22 mouse cellular contexts compared by ENCODE assay signal in genomic region chr3:121902246-121902645, GRCm38 (mm10). TPM values are rescaled to one million over a fixed set of nuclear protein-coding genes. Genes with fewer than 3 reads are reported as not detected.
DNase-seq lines count a peak whose midpoint lies in the region; ATAC-seq and TF ChIP-seq lines count a peak whose summit lies in the region.
"Had no signal": no experiment of that assay in that cellular context is flagged by ENCODE, and none has a peak within 500 bp of the region (broad histone marks: within the 10 kb centered on the region; RNA-seq: fewer than 3 reads in every experiment).

No protein-coding gene starts in this region.

- no peak for ATAC-seq in heart, postnatal 0 days (ENCODE audit: insufficient read depth, low read depth)
- ATAC-seq in liver, postnatal 0 days, result no peak
- no peak for ATAC-seq in liver, embryonic 12.5 days
- ATAC-seq: forebrain, embryonic 15.5 days had no signal

- no peaks in the 10 kb centered on the region for H3K4me1 ChIP-seq in heart, postnatal 0 days (ENCODE audit: control insufficient read depth, insufficient read depth)
- H3K4me1 ChIP-seq in liver, postnatal 0 days (ENCODE audit: insufficient read depth), result peaks cover 7% of the 10 kb centered on the region
- H3K4me1 ChIP-seq in liver, embryonic 12.5 days, result 0 out of 2 replicates have a peak, but pooled peaks cover 4% of the 10 kb centered on the region
- H3K4me1 ChIP-seq in brown adipose tissue, adult 24 weeks (ENCODE audit: control insufficient read depth, insufficient read depth, insufficient read length, low read length), result peaks cover 34% of the 10 kb centered on the region
- peaks cover 28% of the 10 kb centered on the region for H3K4me1 ChIP-seq in limb, embryonic 10.5 days
- H3K4me1 ChIP-seq: forebrain, embryonic 15.5 days; midbrain, embryonic 10.5 days had no signal

- H3K27me3 ChIP-seq in heart, postnatal 0 days (ENCODE audit: control insufficient read depth, insufficient read depth, low read length), result no peaks in the 10 kb centered on the region
- H3K27me3 ChIP-seq in liver, postnatal 0 days (ENCODE audit: insufficient read depth, low read length), result no peaks in the 10 kb centered on the region
- H3K27me3 ChIP-seq in liver, embryonic 12.5 days (replicated peaks), result peaks cover 12% of the 10 kb centered on the region; the same call in 1 of the 2 replicates
- H3K27me3 ChIP-seq in limb, embryonic 10.5 days (ENCODE audit: low read depth, poor library complexity, severe bottlenecking), result no peaks in the 10 kb centered on the region
- H3K27me3 ChIP-seq: forebrain, embryonic 15.5 days; liver, embryonic 13.5 days; stomach, embryonic 15.5 days had no signal

- no peaks in the 10 kb centered on the region for H3K36me3 ChIP-seq in heart, postnatal 0 days (replicated peaks; ENCODE audit: control insufficient read depth, insufficient read depth, low read length)
- no peaks in the 10 kb centered on the region for H3K36me3 ChIP-seq in liver, postnatal 0 days (replicated peaks; ENCODE audit: insufficient read depth, low read length)
- H3K36me3 ChIP-seq in liver, embryonic 12.5 days, result no peaks in the 10 kb centered on the region
- no peaks in the 10 kb centered on the region for H3K36me3 ChIP-seq in limb, embryonic 10.5 days
- H3K36me3 ChIP-seq: forebrain, embryonic 15.5 days; liver, embryonic 13.5 days; midbrain, embryonic 10.5 days; stomach, embryonic 15.5 days had no signal

- no peak overlapping the region for H3K27ac ChIP-seq in heart, postnatal 0 days (ENCODE audit: low read depth)
- H3K27ac ChIP-seq in liver, postnatal 0 days (ENCODE audit: low read depth), result peak overlapping the region; percentile 72; the same call in 1 of the 2 replicates
- no peak overlapping the region for H3K27ac ChIP-seq in liver, embryonic 12.5 days
- peak overlapping the region; percentile 85 for H3K27ac ChIP-seq in brown adipose tissue, adult 24 weeks (replicated peaks; ENCODE audit: low read depth, low read length)
- H3K27ac ChIP-seq in limb, embryonic 10.5 days, result 0 out of 2 replicates have a peak overlapping the region, but pooled peaks have one; percentile 7
- H3K27ac ChIP-seq: forebrain, embryonic 15.5 days; hindbrain, embryonic 14.5 days; liver, embryonic 13.5 days; midbrain, embryonic 10.5 days; stomach, embryonic 15.5 days had no signal

- no peak overlapping the region for H3K4me2 ChIP-seq in heart, postnatal 0 days (ENCODE audit: low read depth, low read length)
- H3K4me2 ChIP-seq in liver, postnatal 0 days (ENCODE audit: low read depth, low read length), result no peak overlapping the region; the same call in 1 of the 2 replicates
- no peak overlapping the region for H3K4me2 ChIP-seq in liver, embryonic 12.5 days
- H3K4me2 ChIP-seq: forebrain, embryonic 15.5 days; hindbrain, embryonic 14.5 days; liver, embryonic 13.5 days; stomach, embryonic 15.5 days had no signal

- no peak overlapping the region for H3K9ac ChIP-seq in heart, postnatal 0 days (replicated peaks; ENCODE audit: low read depth, low read length)
- H3K9ac ChIP-seq in liver, postnatal 0 days (replicated peaks), result no peak overlapping the region
- no peak overlapping the region for H3K9ac ChIP-seq in liver, embryonic 12.5 days
- H3K9ac ChIP-seq: forebrain, embryonic 15.5 days; hindbrain, embryonic 14.5 days; liver, embryonic 13.5 days; stomach, embryonic 15.5 days had no signal

- WGBS in heart, postnatal 0 days, result 90% methylated on average over 15 of the region's 15 CpGs
- WGBS in liver, postnatal 0 days (ENCODE audit: insufficient replicate concordance), result 84% methylated on average over 15 of the region's 15 CpGs
- 90% methylated on average over 15 of the region's 15 CpGs for WGBS in liver, embryonic 12.5 days (ENCODE audit: insufficient replicate concordance)
- WGBS in limb, embryonic 10.5 days, result 91% methylated on average over 15 of the region's 15 CpGs

- TF ChIP-seq EP300 in heart, postnatal 0 days (IDR thresholded peaks at IDR 0.05; ENCODE audit: low read depth), result no peak
- TF ChIP-seq EP300 in liver, postnatal 0 days (IDR thresholded peaks at IDR 0.05; ENCODE audit: low read depth), result no peak

- intact Hi-C loops in heart, postnatal 25 days (cut with DNase I), result no loop called here

- peak; percentile 5 for DNase-seq in heart, postnatal 0 days (ENCODE audit: low spot score)
- DNase-seq in heart, postnatal 25 days (ENCODE audit: low spot score), result no peak
- peak; percentile 22 for DNase-seq in liver, postnatal 0 days
- no peak for DNase-seq in limb, embryonic 10.5 days (ENCODE audit: low spot score)
- no peak for DNase-seq in T-cell, adult 2 months (ENCODE audit: low spot score)
- DNase-seq: adrenal gland, postnatal 25 days; B cell, adult 2 months; cerebellum, adult 11-12 months; cerebellum, postnatal 14 days; gastrocnemius, postnatal 25 days; heart, postnatal 10 days; layer of hippocampus, postnatal 36 days; liver, embryonic 13.5 days; lung, postnatal 4 days; thymus, adult 18-20 months; thymus, postnatal 4 days had no signal

- TF ChIP-seq CTCF in heart, postnatal 0 days (IDR thresholded peaks at IDR 0.05; ENCODE audit: low read depth), result no peak
- no peak for TF ChIP-seq CTCF in liver, postnatal 0 days (IDR thresholded peaks at IDR 0.05; ENCODE audit: low read depth)

- H3K4me3 ChIP-seq in heart, postnatal 0 days (ENCODE audit: low read depth, low read length), result no peak overlapping the region
- H3K4me3 ChIP-seq in liver, postnatal 0 days (ENCODE audit: low read depth, low read length), result no peak overlapping the region
- H3K4me3 ChIP-seq in liver, embryonic 12.5 days, result no peak overlapping the region
- H3K4me3 ChIP-seq in brown adipose tissue, adult 24 weeks (ENCODE audit: insufficient read depth, low read depth, low read length), result peak overlapping the region; percentile 2; the same call in 1 of the 2 replicates
- H3K4me3 ChIP-seq in limb, embryonic 10.5 days, result no peak overlapping the region
- H3K4me3 ChIP-seq: forebrain, embryonic 15.5 days; liver, embryonic 13.5 days; midbrain, embryonic 10.5 days; stomach, embryonic 15.5 days had no signal

- H3K9me3 ChIP-seq in heart, postnatal 0 days (replicated peaks; ENCODE audit: control insufficient read depth, low read length), result no peaks in the 10 kb centered on the region
- H3K9me3 ChIP-seq in liver, postnatal 0 days (ENCODE audit: low read length), result no peaks in the 10 kb centered on the region
- H3K9me3 ChIP-seq in liver, embryonic 12.5 days (replicated peaks), result no peaks in the 10 kb centered on the region
- no peaks in the 10 kb centered on the region for H3K9me3 ChIP-seq in limb, embryonic 10.5 days (replicated peaks)
- H3K9me3 ChIP-seq: forebrain, embryonic 15.5 days; liver, embryonic 13.5 days; midbrain, embryonic 10.5 days; stomach, embryonic 15.5 days had no signal

RNA-seq across cellular contexts. Expression of gene Arhgap29, which starts 50.1 kb away (rescaled TPM):
- total RNA-seq in heart, postnatal 0 days (2014; rRNA removed; ENCODE audit: low replicate concordance), result 79.4 and 80.9 TPM in 2 replicates
- 28.5 and 29.5 TPM in 2 replicates for polyA plus RNA-seq in heart, postnatal 0 days (2015; fragmentation: Nextera tagmentation; extraction: Ambion mirVana)
- 10 to 100 TPM; 50.0 to 53.1 TPM for total RNA-seq in heart, postnatal 25 days (2021)
- polyA plus RNA-seq in liver, postnatal 0 days (2015; fragmentation: Nextera tagmentation; extraction: Ambion mirVana), result 7.3 and 10.4 TPM in 2 replicates
- 11.2 and 12.7 TPM in 2 replicates for polyA plus RNA-seq in liver, embryonic 12.5 days (2016; fragmentation: Nextera tagmentation; extraction: Ambion mirVana)
- 73.7 and 81.7 TPM in 2 replicates for polyA plus RNA-seq in brown adipose tissue, adult 24 weeks (2012; ENCODE audit: insufficient read depth, insufficient read length, missing spikeins)
- polyA plus RNA-seq in limb, embryonic 10.5 days (2016; fragmentation: Nextera tagmentation; extraction: Ambion mirVana), result 32.0 and 39.7 TPM in 2 replicates

Comparison
In these comparisons a context has a peak if more than half of its experiments do, and no peak if none do; other contexts are left out.
1. DNase-seq: peak in heart, postnatal 0 days (single experiment) and liver, postnatal 0 days (single experiment); none in heart, postnatal 25 days (single experiment), limb, embryonic 10.5 days (single experiment) and T-cell, adult 2 months (single experiment).
2. H3K27ac ChIP-seq: peak in liver, postnatal 0 days (single experiment), brown adipose tissue, adult 24 weeks (single experiment) and limb, embryonic 10.5 days (single experiment); none in heart, postnatal 0 days (single experiment) and liver, embryonic 12.5 days (single experiment).